Mouse (Mus musculus): Measurements from ENCODE around the gene Tspo. TPM values are rescaled to one million over a fixed set of nuclear protein-coding genes. Genes with fewer than 3 reads are reported as not detected.

Tspo gene
- total RNA-seq, 2 experiments from 2014 or later: 24.9 to 33.5 TPM

DNA sequence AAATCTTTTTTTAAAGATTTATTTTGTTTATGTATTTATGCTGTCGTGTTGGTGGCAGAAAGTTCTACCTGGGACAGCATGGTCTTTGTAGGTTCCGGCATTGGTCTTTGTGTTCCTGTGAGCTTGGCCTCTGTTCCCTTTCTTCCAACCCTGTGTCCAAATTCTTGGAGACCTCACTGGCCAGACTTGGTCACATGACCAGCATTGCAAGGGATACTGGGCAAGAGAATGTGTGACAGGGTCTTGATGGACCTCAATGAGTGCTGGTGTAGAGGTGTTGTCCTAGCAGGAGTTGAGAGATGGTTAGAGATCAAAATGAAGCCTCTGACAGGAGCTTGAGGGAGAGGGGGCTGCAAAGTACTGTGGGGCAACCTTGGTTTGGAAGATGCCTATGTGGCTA lies 24.5 kb upstream of the Tspo start:
- intact Hi-C loops (cut with DNase I; ENCODE audit: low total_unique reads): no loop called here
- no peak for DNase-seq

DNA sequence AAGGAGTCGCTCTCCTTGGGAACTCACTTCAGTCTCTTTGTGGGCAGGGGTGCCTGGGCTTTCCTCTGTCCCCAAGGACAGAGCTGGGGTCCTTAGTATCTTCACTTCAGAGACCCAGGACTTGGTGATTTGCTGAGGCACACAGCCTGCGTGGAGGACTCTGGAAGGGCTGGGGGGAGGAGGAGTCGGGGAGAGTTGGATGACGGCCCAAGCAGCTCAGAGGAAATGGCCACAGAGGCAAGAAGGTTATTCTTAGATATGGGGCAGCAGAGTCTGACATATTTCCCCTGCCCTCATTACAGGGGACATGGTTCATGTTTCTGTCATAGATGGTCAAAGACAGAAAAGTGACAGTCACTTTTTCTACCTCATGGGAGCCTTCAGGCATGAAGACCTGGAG lies 23.5 kb upstream of the Tspo start:
- DNase-seq: peak; percentile 70
- intact Hi-C loops (cut with DNase I; ENCODE audit: low total_unique reads): no loop called here

DNA sequence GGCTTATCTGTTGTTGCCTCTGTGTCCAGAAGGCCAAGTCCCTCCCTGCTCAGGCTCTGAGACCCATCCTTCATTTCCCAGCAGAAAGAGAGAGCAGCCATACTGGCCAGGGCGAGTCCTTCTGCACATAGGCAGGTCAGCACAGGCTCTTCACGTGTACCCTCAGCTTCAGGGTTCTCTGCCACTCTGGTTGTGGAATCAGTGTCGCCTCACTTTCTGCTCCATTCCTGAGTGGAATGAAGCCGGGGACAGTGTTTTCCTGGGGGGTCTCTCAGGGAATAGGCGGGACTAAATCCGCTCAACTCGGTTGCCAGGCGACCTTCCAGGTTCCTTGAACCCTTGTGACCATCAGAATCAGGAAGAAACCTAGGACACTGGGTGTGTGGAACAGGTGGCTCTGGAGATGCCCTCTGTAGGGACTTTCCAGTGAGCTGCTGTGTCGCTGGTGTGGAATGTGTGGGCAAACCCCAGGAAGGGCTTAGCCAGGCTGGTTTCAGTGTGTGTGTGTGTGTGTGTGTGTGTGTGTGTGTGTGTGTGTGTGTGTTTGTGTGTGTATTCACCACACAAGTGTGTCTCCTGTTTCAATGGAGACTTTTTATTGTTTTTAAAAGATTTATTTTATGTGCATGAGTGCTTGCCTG lies 21.6 kb upstream of the Tspo start:
- no peak for DNase-seq
- intact Hi-C loops (cut with DNase I; ENCODE audit: low total_unique reads): no loop called here

DNA sequence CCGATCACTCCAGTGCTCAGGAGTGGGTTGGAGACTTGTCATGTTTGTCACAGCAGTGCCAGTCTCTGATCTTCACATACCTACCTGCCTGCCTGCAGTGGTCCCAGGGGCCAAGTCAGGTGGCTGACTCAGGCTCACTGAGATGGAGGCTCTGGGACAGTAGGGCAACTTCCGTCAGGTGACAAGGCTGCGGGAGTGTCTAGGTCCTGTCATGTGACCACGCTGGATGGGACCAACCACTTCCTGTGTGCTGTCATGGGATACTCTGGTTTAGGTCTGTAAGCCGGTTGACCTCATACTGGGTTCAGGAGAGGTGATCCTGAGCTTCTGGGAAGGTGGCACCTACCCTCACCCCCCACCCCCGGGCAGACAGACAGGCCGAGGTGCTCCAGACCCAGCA lies 17.4 kb upstream of the Tspo start:
- no peak for DNase-seq
- intact Hi-C loops (cut with DNase I; ENCODE audit: low total_unique reads): no loop called here

DNA sequence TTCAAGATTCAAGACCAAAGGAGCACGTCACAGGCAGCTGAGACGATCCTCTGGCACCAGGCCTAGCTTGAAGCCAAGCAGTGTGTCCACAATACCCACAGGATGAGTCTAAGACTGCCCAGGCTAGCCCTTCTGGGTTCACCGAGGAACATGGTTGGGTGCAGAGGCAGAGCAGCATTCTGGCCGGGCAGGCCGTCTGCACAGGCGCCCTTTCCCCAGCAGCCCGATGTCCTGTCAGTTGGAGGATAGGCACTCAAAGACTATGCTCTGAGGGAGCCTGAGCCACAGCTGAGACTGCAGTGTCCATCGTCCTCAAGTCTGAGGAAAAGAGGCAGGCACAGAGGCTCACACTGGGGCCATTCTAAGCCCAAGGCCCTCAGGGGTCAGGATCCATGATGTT lies 16.2 kb upstream of the Tspo start:
- intact Hi-C loops (cut with DNase I; ENCODE audit: low total_unique reads): no loop called here
- DNase-seq: no peak

GRCm38 (mm10) chr15:83550137-83550536 lies 13.3 kb upstream of the Tspo start:
- intact Hi-C loops (cut with DNase I; ENCODE audit: low total_unique reads): no loop called here
- no peak for DNase-seq

- intact Hi-C loops (cut with DNase I; ENCODE audit: low total_unique reads): no loop called here
- no peak for DNase-seq
Observed at GRCm38 (mm10) chr15:83553831-83554230, 9.6 kb upstream of the Tspo start.

- intact Hi-C loops (cut with DNase I; ENCODE audit: low total_unique reads): no loop called here
- peak; percentile 86 for DNase-seq
Observed at GRCm38 (mm10) chr15:83555161-83555974, 8.0 kb upstream of the Tspo start.

DNA sequence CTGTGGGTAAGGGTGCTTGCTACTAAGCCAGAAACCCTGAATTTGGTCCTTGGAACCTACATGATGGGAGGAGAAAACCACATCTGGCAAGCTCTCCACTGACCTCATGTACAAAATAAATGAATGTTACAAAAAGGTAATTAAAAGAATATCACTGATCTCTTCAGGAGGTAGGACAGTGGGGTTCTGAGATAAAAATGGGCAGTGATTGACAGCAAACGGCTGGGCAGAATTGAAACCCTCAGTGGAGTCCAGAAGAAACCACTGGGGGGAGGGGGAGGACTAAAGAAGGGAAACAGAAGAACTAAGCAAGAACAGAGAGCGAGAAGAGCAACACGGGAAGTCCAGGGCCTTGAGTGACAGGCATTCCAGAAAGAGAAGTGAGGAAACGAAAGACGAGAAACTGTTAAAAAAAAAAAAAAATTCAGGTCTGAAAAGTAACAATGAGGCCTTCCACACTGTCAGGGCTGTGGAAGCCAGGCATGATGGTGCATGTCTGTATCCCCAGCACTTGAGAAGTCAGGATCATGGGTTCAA lies 2.4 kb upstream of the Tspo start:
- no peak for DNase-seq
- intact Hi-C loops (cut with DNase I; ENCODE audit: low total_unique reads): no loop called here

- peak; percentile 90 for DNase-seq
- intact Hi-C loops (cut with DNase I; ENCODE audit: low total_unique reads): no loop called here
Observed at GRCm38 (mm10) chr15:83562626-83563270, 644 bp upstream of the Tspo start.

- no peak for DNase-seq
- intact Hi-C loops (cut with DNase I; ENCODE audit: low total_unique reads): no loop called here
Observed at GRCm38 (mm10) chr15:83563857-83564651, 662 bp downstream of the Tspo start.

DNA sequence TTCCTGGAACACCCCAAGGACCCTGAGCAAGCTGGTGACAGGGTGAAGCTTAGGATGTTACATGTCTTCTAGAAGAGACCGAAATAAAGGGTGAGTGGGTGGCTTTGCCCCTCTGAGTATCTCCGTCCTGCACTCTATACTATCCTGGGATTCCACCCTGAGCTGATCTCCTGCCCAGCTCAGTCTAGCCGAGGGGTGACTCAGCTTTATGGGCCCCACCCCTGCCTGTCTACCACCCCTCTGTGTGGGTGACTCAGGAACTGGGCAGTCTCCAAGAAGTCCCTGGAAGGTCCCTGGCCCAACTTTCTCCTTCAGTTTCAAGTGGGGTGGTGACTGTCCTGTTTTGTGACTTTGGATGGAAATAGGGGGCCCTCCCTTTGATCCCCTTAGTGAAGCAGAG lies 2.0 kb downstream of the Tspo start:
- peak; percentile 49 for DNase-seq
- intact Hi-C loops (cut with DNase I; ENCODE audit: low total_unique reads): no loop called here

GRCm38 (mm10) chr15:83566006-83566405 lies 2.6 kb downstream of the Tspo start:
- DNase-seq: no peak
- intact Hi-C loops (cut with DNase I; ENCODE audit: low total_unique reads): no loop called here

DNA sequence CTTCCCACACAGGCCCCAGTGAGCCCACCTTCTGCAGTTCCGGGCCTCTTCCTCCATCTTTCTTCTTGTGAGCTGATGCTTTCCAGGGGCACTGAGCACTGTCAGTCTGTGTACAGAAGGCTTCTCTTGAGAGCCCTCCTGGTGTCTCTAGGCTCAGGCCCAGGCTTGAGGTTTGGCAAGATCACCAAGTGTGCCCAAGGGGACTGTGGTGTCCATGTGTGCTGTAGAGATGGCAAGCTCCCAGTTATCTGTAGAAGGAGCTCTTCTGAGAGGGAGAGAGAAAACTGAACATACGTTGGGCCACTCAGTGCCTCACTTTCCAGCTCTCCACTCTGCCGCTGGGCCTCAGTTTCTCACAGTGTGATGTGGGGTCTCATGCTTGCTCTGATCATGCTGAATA lies 4.3 kb downstream of the Tspo start:
- no peak for DNase-seq
- intact Hi-C loops (cut with DNase I; ENCODE audit: low total_unique reads): no loop called here

- intact Hi-C loops (cut with DNase I; ENCODE audit: low total_unique reads): no loop called here
- no peak for DNase-seq
Observed at GRCm38 (mm10) chr15:83568544-83568943, 5.2 kb downstream of the Tspo start.

GRCm38 (mm10) chr15:83569682-83570081 lies 6.3 kb downstream of the Tspo start:
- intact Hi-C loops (cut with DNase I; ENCODE audit: low total_unique reads): no loop called here
- DNase-seq: no peak

- no peak for DNase-seq
- intact Hi-C loops (cut with DNase I; ENCODE audit: low total_unique reads): no loop called here
Observed at GRCm38 (mm10) chr15:83570641-83571040, 7.2 kb downstream of the Tspo start.

- intact Hi-C loops (cut with DNase I; ENCODE audit: low total_unique reads): no loop called here
- no peak for DNase-seq
Observed at GRCm38 (mm10) chr15:83571636-83572035, 8.2 kb downstream of the Tspo start.

DNA sequence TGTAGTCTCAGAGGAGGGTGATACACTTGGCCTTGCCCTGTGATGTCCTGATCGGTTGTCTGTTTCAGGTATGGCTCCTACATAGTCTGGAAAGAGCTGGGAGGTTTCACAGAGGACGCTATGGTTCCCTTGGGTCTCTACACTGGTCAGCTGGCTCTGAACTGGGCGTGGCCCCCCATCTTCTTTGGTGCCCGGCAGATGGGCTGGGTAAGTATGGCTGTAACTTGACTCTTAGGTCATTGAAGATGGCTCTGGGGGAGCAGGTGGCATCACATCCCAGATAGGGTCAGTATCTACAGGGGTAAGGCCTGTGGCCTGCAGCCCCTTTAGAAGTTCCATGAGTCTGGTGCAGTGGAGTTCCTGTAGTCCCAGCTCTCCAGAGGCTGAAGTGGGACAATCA lies 8.7 kb downstream of the Tspo start:
- intact Hi-C loops (cut with DNase I; ENCODE audit: low total_unique reads): no loop called here
- no peak for DNase-seq

- intact Hi-C loops (cut with DNase I; ENCODE audit: low total_unique reads): no loop called here
- DNase-seq: no peak
Observed at GRCm38 (mm10) chr15:83573606-83574005, 10.2 kb downstream of the Tspo start.
